Mouse (Mus musculus) forebrain, embryonic 10.5 days (tissue): ENCODE measurements around the gene Cdc45. TPM values are rescaled to one million over a fixed set of nuclear protein-coding genes. Genes with fewer than 3 reads are reported as not detected.

Experiments used
- DNase-seq: peaks from one replicate; pipeline ENCODE4 v3.0.0-alpha.2; 2017; ENCODE audit warnings: low spot score; ENCODE audit errors: extremely low spot score
- H3K27ac ChIP-seq: fragments of 300-500 bp; sonication (generic); 2 replicates; pipeline ENCODE4 v1.5.1; 2016; ENCODE audit warnings: mild to moderate bottlenecking
- H3K27me3 ChIP-seq: fragments of 300-500 bp; sonication (generic); 2 replicates; pipeline ENCODE4 v1.6.1; 2016; ENCODE audit warnings: mild to moderate bottlenecking; ENCODE audit not compliant: poor library complexity, severe bottlenecking
- H3K36me3 ChIP-seq: fragments of 300-500 bp; sonication (generic); replicated peaks from 2 replicates; pipeline ENCODE4 v1.6.1; 2016; ENCODE audit warnings: mild to moderate bottlenecking, moderate library complexity
- H3K4me1 ChIP-seq: fragments of 300-500 bp; sonication (generic); 2 replicates; pipeline ENCODE4 v1.6.1; 2016
- H3K4me3 ChIP-seq: fragments of 300-500 bp; sonication (generic); 2 replicates; pipeline ENCODE4 v1.5.1; 2016; ENCODE audit warnings: mild to moderate bottlenecking, moderate library complexity
- H3K9me3 ChIP-seq: fragments of 300-500 bp; sonication (generic); 2 replicates; pipeline ENCODE4 v1.6.1; 2016; ENCODE audit warnings: mild to moderate bottlenecking, moderate library complexity
- WGBS: fragments of 180-500 bp; shearing (Covaris S2); methylation state at CpG from one replicate; pipeline ENCODE4 v1.1.7; 2016; 5-methylcytosine and 5-hydroxymethylcytosine counted together
- polyA plus RNA-seq: library from polyadenylated mRNA; unstranded; fragments of >200 nt; fragmentation: Nextera tagmentation; extraction: Ambion mirVana; gene quantifications from 2 replicates; pipeline ENCODE4 v1.2.1, GENCODE M21; 2016

The Cdc45 gene
- polyA plus RNA-seq, 1 experiment from 2014 or later, result 83.9 TPM

DNA sequence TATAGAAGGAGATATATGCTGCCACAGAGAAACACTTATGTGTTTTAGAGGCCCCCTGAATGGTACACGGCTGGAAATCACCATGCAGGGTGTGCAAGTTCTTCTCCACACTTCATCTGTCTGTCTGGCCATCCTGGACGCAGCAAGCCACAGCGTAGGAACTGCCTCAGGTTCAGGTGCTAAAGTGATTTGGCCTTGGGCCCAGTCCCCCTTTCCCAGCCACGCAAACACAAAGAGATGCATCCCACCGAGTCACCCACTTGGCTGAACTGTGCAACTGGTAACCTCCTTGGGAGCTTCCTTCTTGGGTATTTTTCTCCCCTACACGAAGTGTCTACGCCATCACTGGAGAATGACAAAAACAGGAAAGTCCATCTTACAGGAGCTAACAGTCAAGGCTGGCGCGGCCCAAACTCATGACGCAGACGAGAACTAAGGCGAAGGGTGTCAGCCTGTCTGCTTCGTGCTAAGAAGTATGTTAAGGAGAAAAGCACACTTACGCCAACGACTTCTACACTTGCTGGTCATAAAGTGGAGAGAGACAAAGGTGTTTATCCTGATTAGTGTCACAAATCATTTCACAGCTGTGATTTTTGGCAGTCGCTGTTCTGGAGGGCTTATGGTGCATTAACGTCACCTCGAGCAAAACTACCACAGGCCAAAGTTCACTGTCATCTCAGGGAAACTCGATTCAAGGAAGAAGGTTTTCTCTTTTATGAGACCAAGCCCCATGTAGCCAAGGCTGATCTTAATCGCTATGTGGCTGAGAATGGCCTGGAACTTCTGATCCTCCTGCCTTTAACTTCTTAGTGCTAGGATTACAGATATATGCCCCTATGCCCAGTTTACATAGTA is 65.3 kb downstream of the Cdc45 start:
- DNase-seq, result no peak
- H3K27me3 ChIP-seq, result no peaks in the 10 kb centered on the region
- H3K4me1 ChIP-seq, result no peaks in the 10 kb centered on the region
- no peaks in the 10 kb centered on the region for H3K9me3 ChIP-seq
- WGBS, result 91% methylated on average over 20 of the region's 20 CpGs
- H3K36me3 ChIP-seq, result no peaks in the 10 kb centered on the region
- no peak overlapping the region for H3K4me3 ChIP-seq
- H3K27ac ChIP-seq, result no peak overlapping the region

DNA sequence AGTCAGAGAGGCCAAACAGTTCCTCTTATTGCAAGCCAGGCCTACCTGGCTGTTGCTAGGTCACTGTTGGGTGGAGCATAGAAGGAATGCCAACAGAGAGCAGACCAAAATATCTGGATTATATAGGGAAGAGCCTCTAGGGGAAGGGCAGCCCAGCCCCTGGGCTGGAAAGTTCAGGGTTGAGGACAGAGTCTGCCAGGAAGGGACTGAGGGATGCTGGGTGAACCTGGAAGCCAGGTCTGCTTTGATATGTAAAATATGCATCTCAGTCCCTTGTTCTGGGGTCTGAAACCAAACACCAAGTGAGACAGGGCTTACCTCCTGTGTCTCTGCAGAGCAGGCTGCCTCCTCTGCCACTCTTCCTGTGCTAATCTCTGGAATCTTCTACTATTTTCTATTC is 73.5 kb downstream of the Cdc45 start:
- H3K27me3 ChIP-seq, result no peaks in the 10 kb centered on the region
- no peak overlapping the region for H3K27ac ChIP-seq
- no peaks in the 10 kb centered on the region for H3K36me3 ChIP-seq
- DNase-seq, result no peak
- peaks cover 12% of the 10 kb centered on the region for H3K4me1 ChIP-seq
- H3K4me3 ChIP-seq, result no peak overlapping the region
- H3K9me3 ChIP-seq, result no peaks in the 10 kb centered on the region

DNA sequence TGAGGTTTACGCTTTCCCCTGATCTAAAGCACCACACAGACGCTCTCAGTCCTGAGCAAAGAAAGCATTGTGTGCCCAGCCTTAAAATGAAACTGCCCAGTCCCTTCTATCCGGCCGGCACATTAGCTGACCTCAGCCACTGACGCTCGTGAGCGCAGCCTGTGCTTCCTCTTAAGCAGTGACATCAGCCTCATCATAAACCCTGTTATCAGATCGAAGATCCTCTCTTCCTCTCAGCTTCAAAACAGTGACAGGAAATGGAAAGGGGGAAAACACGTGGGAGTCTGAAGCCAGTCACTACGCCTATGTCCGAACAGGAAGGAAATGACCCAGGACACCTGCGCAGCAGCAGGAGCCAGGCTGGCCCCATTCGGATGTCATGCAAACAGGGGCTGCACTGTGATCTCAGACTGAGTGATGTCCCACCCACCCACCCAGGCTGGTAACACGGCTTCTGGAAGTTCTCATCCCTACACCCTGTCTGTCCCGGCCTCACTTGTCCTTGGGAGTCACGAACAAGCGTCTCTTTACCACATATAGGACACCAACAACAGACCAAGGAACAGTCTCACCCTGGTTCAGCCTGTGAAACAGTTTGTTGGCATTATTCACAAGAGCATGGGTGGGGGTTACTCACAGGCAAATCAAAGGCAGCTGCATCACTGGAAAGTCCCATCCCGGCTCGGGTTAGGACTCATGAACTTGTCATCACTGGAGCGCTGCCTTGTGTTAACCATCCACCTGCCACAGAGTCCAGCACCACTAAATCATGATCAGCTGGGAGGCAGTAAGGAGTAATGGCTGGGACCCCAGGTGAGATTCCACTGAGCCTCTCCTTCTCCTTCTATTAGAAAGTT is 78.5 kb downstream of the Cdc45 start:
- no peak overlapping the region for H3K4me3 ChIP-seq
- no peaks in the 10 kb centered on the region for H3K9me3 ChIP-seq
- 80% methylated on average over 20 of the region's 20 CpGs for WGBS
- H3K36me3 ChIP-seq, result no peaks in the 10 kb centered on the region
- no peak for DNase-seq
- H3K4me1 ChIP-seq, result peaks cover 11% of the 10 kb centered on the region
- no peaks in the 10 kb centered on the region for H3K27me3 ChIP-seq
- no peak overlapping the region for H3K27ac ChIP-seq

- Histone ChIP-seq H3K36me3 (no peaks in the 10 kb centered on the region), H3K4me3 (no peak overlapping the region), H3K9me3 (no peaks in the 10 kb centered on the region), H3K27ac (no peak overlapping the region), H3K4me1 (peaks cover 9% of the 10 kb centered on the region; the same call in 1 of the 2 replicates), H3K27me3 (no peaks in the 10 kb centered on the region)
- no peak for DNase-seq
- WGBS, result 92% methylated on average over 3 of the region's 3 CpGs
Observed at GRCm38 (mm10) chr16:18730640-18731039, 81.1 kb downstream of the Cdc45 start.

Other genes with a start within 250 kb of the Cdc45 start
- gene Tbx1, start 221.3 kb downstream of the Cdc45 start, polyA plus RNA-seq, result 0.95 and 1.1 TPM in 2 replicates
- gene Gp1bb, start 189.6 kb downstream of the Cdc45 start, polyA plus RNA-seq, result 3.0 and 3.2 TPM in 2 replicates
- 2.3 and 2.4 TPM in 2 replicates for gene Gm49601, start 185.6 kb downstream of the Cdc45 start, polyA plus RNA-seq
- gene Sept5, start 182.0 kb downstream of the Cdc45 start, polyA plus RNA-seq, result 21.0 and 21.5 TPM in 2 replicates
- gene Cldn5, start 35.1 kb downstream of the Cdc45 start, polyA plus RNA-seq, result 23.3 and 25.5 TPM in 2 replicates
- 94.5 and 101 TPM in 2 replicates for gene Ufd1, start 208 bp downstream of the Cdc45 start, polyA plus RNA-seq
- gene 2510002D24Rik, start 24.6 kb upstream of the Cdc45 start, polyA plus RNA-seq, result 29.7 and 31.3 TPM in 2 replicates
- not detected in 2 replicates for gene Gm28539, start 24.6 kb upstream of the Cdc45 start, polyA plus RNA-seq
- 137 and 140 TPM in 2 replicates for gene Mrpl40, start 64.9 kb upstream of the Cdc45 start, polyA plus RNA-seq
- 20.5 and 25.8 TPM in 2 replicates for gene Hira, start 65.0 kb upstream of the Cdc45 start, polyA plus RNA-seq